Mouse (Mus musculus): Measurements from ENCODE around the gene Ttc8. TPM values are rescaled to one million over a fixed set of nuclear protein-coding genes. Genes with fewer than 3 reads are reported as not detected.

The Ttc8 gene
- polyA plus RNA-seq, 1 experiment from 2014 or later: 10.8 TPM

DNA sequence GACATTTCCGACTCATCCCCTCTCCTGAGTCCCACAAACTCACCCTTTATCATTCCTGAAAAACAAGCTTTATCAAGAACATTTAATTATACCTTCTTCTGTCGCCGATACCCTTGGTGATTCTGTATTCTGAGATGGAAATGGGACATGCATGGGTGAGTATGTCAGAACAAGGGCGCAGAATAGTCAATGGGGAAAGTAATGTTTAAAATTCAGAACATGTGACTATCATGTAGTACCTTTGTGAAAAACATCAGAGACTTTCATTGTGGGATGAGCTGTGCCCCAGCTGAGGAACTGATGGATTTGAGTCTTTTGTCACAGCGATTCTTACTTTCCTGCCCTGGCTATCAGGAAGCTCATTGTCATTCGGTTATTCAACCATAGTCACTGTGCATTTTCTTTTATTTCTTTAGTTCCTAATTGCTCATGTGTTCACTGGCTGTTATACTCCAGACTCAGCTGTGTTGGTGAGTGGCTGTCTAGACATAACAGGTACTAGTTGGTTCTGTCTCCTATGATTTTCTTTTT is 104.1 kb downstream of the Ttc8 start:
- H3K4me2 ChIP-seq: no peak overlapping the region
- H3K36me3 ChIP-seq (ENCODE audit: control insufficient read depth, insufficient read depth, low read length): no peaks in the 10 kb centered on the region
- no peak for ATAC-seq (replicated peaks; ENCODE audit: low FRiP score)
- no peak overlapping the region for H3K4me3 ChIP-seq (ENCODE audit: low read depth, low read length)
- no peaks in the 10 kb centered on the region for H3K4me1 ChIP-seq (replicated peaks; ENCODE audit: control insufficient read depth, insufficient read depth, low read length)
- no peak for DNase-seq (ENCODE audit: low spot score)
- no peak overlapping the region for H3K9ac ChIP-seq (ENCODE audit: low read depth, low read length)
- H3K9me3 ChIP-seq (ENCODE audit: control insufficient read depth, low read length): no peaks in the 10 kb centered on the region
- H3K27me3 ChIP-seq (replicated peaks; ENCODE audit: control insufficient read depth, insufficient read depth, low read length): no peaks in the 10 kb centered on the region
- WGBS: 85% methylated on average over 6 of the region's 6 CpGs
- no peak overlapping the region for H3K27ac ChIP-seq (ENCODE audit: low read depth, low read length)

DNA sequence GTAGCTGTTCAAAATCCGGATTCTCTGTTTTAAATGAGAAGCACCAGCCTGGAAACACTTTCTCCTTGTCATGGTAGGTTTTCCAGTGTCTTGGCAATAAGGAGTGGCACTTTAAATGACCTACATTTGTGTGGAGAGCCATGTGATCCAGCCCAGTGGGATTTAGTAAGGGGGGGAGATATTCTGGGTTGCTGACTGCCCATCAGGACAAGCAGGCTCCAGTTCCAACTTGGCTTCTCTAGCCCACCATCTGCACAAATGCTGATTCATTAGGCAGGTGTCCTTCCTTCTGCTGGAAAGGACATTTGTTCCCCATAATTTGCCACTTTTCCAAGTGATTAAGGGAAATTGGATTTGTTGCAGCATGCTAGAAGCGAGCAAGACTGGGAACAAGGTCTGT is 105.9 kb downstream of the Ttc8 start:
- no peaks in the 10 kb centered on the region for H3K27me3 ChIP-seq (replicated peaks; ENCODE audit: control insufficient read depth, insufficient read depth, low read length)
- H3K4me3 ChIP-seq (ENCODE audit: low read depth, low read length): no peak overlapping the region
- no peaks in the 10 kb centered on the region for H3K4me1 ChIP-seq (replicated peaks; ENCODE audit: control insufficient read depth, insufficient read depth, low read length)
- no peaks in the 10 kb centered on the region for H3K36me3 ChIP-seq (ENCODE audit: control insufficient read depth, insufficient read depth, low read length)
- WGBS: 70% methylated on average over 2 of the region's 2 CpGs
- no peaks in the 10 kb centered on the region for H3K9me3 ChIP-seq (ENCODE audit: control insufficient read depth, low read length)
- DNase-seq (ENCODE audit: low spot score) (no peak), ATAC-seq (replicated peaks; ENCODE audit: low FRiP score) (no peak)
- no peak overlapping the region for H3K4me2 ChIP-seq
- H3K9ac ChIP-seq (ENCODE audit: low read depth, low read length): no peak overlapping the region
- no peak overlapping the region for H3K27ac ChIP-seq (ENCODE audit: low read depth, low read length)

DNA sequence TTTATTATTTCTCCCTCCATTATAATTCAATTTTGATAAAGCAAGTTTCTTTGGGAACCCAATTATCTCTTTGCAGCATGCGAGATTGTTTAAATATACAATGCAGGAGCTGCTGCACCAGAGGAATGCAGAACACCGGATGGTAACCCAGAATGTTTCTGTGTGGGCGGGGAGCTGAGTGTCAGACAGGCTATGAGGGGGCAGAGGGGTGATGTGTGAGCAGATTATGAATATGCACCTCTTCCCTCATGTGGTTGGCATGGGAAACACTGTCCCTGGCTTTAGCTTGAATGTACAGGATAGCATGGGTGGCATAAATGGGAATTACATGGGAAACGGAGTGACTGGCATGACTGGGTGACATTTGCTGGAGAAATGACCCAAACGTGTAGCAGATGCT is 108.3 kb downstream of the Ttc8 start:
- Histone ChIP-seq H3K4me2 (no peak overlapping the region), H3K36me3 (ENCODE audit: control insufficient read depth, insufficient read depth, low read length) (no peaks in the 10 kb centered on the region), H3K4me1 (replicated peaks; ENCODE audit: control insufficient read depth, insufficient read depth, low read length) (no peaks in the 10 kb centered on the region), H3K4me3 (ENCODE audit: low read depth, low read length) (no peak overlapping the region), H3K9me3 (ENCODE audit: control insufficient read depth, low read length) (no peaks in the 10 kb centered on the region), H3K27ac (ENCODE audit: low read depth, low read length) (no peak overlapping the region), H3K27me3 (replicated peaks; ENCODE audit: control insufficient read depth, insufficient read depth, low read length) (no peaks in the 10 kb centered on the region), H3K9ac (ENCODE audit: low read depth, low read length) (no peak overlapping the region)
- ATAC-seq (replicated peaks; ENCODE audit: low FRiP score) (no peak), DNase-seq (ENCODE audit: low spot score) (no peak)
- 59% methylated on average over 5 of the region's 5 CpGs for WGBS

DNA sequence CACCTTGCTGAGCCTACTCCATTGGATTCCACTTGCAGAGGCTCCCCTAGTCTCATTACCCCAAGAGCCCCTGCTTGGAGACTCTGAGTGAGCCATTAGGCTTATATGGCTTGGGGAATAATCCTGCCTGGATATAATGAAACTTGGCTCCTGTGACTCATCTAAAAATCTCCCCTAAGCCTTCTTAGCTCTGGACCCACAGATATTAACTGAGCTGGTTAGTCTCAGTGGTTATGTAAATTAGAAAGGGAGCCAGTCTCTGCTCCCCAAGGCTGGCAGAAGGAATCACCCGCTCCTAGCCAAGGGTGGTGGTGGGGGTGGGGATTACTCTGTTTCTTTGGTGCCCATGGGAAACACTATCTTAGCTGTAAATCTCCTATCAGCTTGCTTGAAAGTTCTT is 109.6 kb downstream of the Ttc8 start:
- Histone ChIP-seq H3K9ac (ENCODE audit: low read depth, low read length) (no peak overlapping the region), H3K27ac (ENCODE audit: low read depth, low read length) (no peak overlapping the region), H3K9me3 (ENCODE audit: control insufficient read depth, low read length) (no peaks in the 10 kb centered on the region), H3K27me3 (replicated peaks; ENCODE audit: control insufficient read depth, insufficient read depth, low read length) (no peaks in the 10 kb centered on the region), H3K4me2 (no peak overlapping the region), H3K4me3 (ENCODE audit: low read depth, low read length) (no peak overlapping the region), H3K36me3 (ENCODE audit: control insufficient read depth, insufficient read depth, low read length) (no peaks in the 10 kb centered on the region), H3K4me1 (replicated peaks; ENCODE audit: control insufficient read depth, insufficient read depth, low read length) (no peaks in the 10 kb centered on the region)
- ATAC-seq (replicated peaks; ENCODE audit: low FRiP score) (no peak), DNase-seq (ENCODE audit: low spot score) (no peak)
- WGBS: 56% methylated on average over 1 of the region's 1 CpGs

Other genes starting within 250 kb of the Ttc8 start
- gene Ptpn21, start 183.2 kb upstream of the Ttc8 start, polyA plus RNA-seq (2014; fragmentation: Nextera tagmentation; extraction: Ambion mirVana): 4.4 and 5.7 TPM in 2 replicates
- 109 and 116 TPM in 2 replicates for gene Zc3h14, start 173.6 kb upstream of the Ttc8 start, polyA plus RNA-seq (2014; fragmentation: Nextera tagmentation; extraction: Ambion mirVana)
- 1.7 and 2.7 TPM in 2 replicates for gene Eml5, start 19.1 kb upstream of the Ttc8 start, polyA plus RNA-seq (2014; fragmentation: Nextera tagmentation; extraction: Ambion mirVana)